In the genomic region with DNA sequence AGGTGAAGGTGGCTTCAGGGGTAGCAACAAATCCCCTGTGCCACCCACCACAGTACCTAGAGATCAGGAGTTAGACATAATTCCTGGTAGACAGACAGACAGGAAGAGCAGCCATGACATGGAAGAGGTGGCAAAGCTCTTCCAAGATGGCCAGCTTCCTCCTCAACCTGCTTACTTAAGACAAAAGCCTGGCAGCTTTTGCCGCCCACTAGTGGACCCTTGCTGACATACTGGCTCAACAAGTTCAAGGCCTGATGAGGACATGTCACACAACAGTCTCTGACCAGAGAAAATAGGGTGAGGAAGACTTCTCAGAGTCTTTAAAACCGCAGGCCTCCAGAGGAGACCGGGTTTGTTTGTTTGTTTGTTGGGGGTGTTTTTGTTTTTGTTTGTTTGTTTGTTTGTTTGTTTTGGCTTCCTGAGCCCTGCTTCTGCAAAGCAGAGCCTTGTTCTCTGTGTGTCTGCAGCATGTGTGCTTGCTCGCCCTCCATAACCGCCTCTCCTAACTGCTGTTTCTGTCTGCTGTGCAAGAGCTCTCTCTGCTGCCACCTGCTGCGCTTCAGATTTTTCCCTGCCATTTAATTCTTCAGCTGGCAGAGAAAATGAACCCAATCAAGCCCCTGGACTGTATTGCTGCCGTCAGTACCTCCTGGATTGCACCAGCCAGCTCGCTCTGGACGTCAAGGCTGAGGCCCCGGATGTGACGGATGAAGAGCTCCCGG, we compare ENCODE assay signal across 7 mouse cellular contexts. TPM values are rescaled to one million over a fixed set of nuclear protein-coding genes. Genes with fewer than 3 reads are reported as not detected.
DNase-seq lines count a peak whose midpoint lies in the region; ATAC-seq and TF ChIP-seq lines count a peak whose summit lies in the region.

No protein-coding gene starts in this region.

- H3K27me3 ChIP-seq in spleen, adult 2 months (ENCODE audit: control insufficient read depth, insufficient read depth, low read length), result no peaks in the 10 kb centered on the region
- no peaks in the 10 kb centered on the region for H3K27me3 ChIP-seq in midbrain, embryonic 14.5 days (ENCODE audit: control insufficient read depth, insufficient read depth, low read length)

- H3K27ac ChIP-seq in spleen, adult 2 months (ENCODE audit: insufficient read depth, low read length), result peak overlapping the region; percentile 57; the same call in 1 of the 2 replicates
- H3K27ac ChIP-seq in bone marrow macrophage, adult 2 months (ENCODE audit: insufficient read depth, low read depth, low read length), result no peak overlapping the region
- no peak overlapping the region for H3K27ac ChIP-seq in midbrain, embryonic 14.5 days (replicated peaks; ENCODE audit: low read depth, low read length)

- no peaks in the 10 kb centered on the region for H3K9me3 ChIP-seq in midbrain, embryonic 14.5 days (ENCODE audit: control insufficient read depth, low read length)

- intact Hi-C loops in heart, postnatal 14 days (cut with DNase I), result no loop called here
- intact Hi-C loops in left cerebral cortex, postnatal 4 days (cut with DNase I), result no loop called here

- peaks cover 39% of the 10 kb centered on the region for H3K4me1 ChIP-seq in spleen, adult 2 months (ENCODE audit: control insufficient read depth, insufficient read depth, insufficient read length)
- H3K4me1 ChIP-seq in bone marrow macrophage, adult 2 months (ENCODE audit: control insufficient read depth, insufficient read depth, low read length), result peaks cover 23% of the 10 kb centered on the region
- 0 out of 2 replicates have a peak, but pooled peaks cover 3% of the 10 kb centered on the region for H3K4me1 ChIP-seq in midbrain, embryonic 14.5 days (ENCODE audit: control insufficient read depth, insufficient read depth, low read length)

- peak; percentile 52; the same call in 1 of the 2 replicates for TF ChIP-seq CTCF in spleen, adult 2 months (IDR thresholded peaks at IDR 0.05; ENCODE audit: extremely low read depth, insufficient read depth, insufficient read length, insufficient replicate concordance)
- TF ChIP-seq CTCF in bone marrow macrophage, adult 2 months (IDR thresholded peaks at IDR 0.05; ENCODE audit: low read depth, low read length), result 0 out of 2 replicates have a peak, but pooled peaks have one; percentile 5

- H3K9ac ChIP-seq in midbrain, embryonic 14.5 days (replicated peaks; ENCODE audit: low read length), result no peak overlapping the region

- 46% methylated on average over 12 of the region's 12 CpGs for WGBS in spleen, adult 2 months
- 44% methylated on average over 12 of the region's 12 CpGs for WGBS in midbrain, embryonic 14.5 days

- no peak for TF ChIP-seq POLR2A in spleen, adult 2 months (IDR thresholded peaks at IDR 0.05; ENCODE audit: low read depth, low read length)
- no peak for TF ChIP-seq POLR2A in bone marrow macrophage, adult 2 months (IDR thresholded peaks at IDR 0.05; ENCODE audit: borderline replicate concordance, low read depth, low read length)

- no peak overlapping the region for H3K4me3 ChIP-seq in spleen, adult 2 months (ENCODE audit: extremely low read depth, insufficient read depth, insufficient read length)
- H3K4me3 ChIP-seq in bone marrow macrophage, adult 2 months (ENCODE audit: insufficient read depth, low read length), result peak overlapping the region; percentile 78; the same call in 1 of the 2 replicates
- no peak overlapping the region for H3K4me3 ChIP-seq in midbrain, embryonic 14.5 days (replicated peaks; ENCODE audit: low read depth, low read length)

- peak; percentile 37 to 68 for DNase-seq in spleen, adult 2 months (ENCODE audit: low read depth in 1 of 2, low spot score in 2 of 2)
- DNase-seq in spleen, adult 12 weeks (ENCODE audit: low spot score), result no peak
- peak; percentile 26 to 44 for DNase-seq in heart, postnatal 14 days
- peak; percentile 61 for DNase-seq in left cerebral cortex, postnatal 4 days
- DNase-seq in midbrain, embryonic 14.5 days, result peak; percentile 81
- peak; percentile 74 to 75 for DNase-seq in thymus, postnatal 36 days

- H3K4me2 ChIP-seq in midbrain, embryonic 14.5 days (ENCODE audit: low read length), result no peak overlapping the region

- peaks cover 7% of the 10 kb centered on the region for H3K36me3 ChIP-seq in spleen, adult 2 months (ENCODE audit: control insufficient read depth, insufficient read depth, low read length)
- no peaks in the 10 kb centered on the region for H3K36me3 ChIP-seq in midbrain, embryonic 14.5 days (ENCODE audit: control insufficient read depth, insufficient read depth, low read length)

- no peak for ATAC-seq in midbrain, embryonic 14.5 days (ENCODE audit: low FRiP score, low TSS enrichment)

RNA-seq across cellular contexts. Expression of a gene that starts 1.6 kb away (rescaled TPM):
- 82.5 and 106 TPM in 2 replicates for polyA plus RNA-seq in spleen, adult 2 months (2012; rRNA removed)
- polyA plus RNA-seq in bone marrow macrophage, adult 2 months (2012; ENCODE audit: insufficient read depth, insufficient read length, missing spikeins), result 31.8 and 33.2 TPM in 2 replicates
- 1 to 10 TPM; 1.0 to 1.7 TPM for total RNA-seq in heart, postnatal 14 days (2021)
- under 1 TPM; 0.82 to 0.91 TPM for total RNA-seq in left cerebral cortex, postnatal 4 days (2021)
- polyA plus RNA-seq in midbrain, embryonic 14.5 days (2014; fragmentation: Nextera tagmentation; extraction: Ambion mirVana), result 0.23 and 0.49 TPM in 2 replicates

RNA-seq across cellular contexts. Expression of a gene that starts 16.0 kb away (rescaled TPM):
- 26.7 and 31.8 TPM in 2 replicates for polyA plus RNA-seq in spleen, adult 2 months (2012; rRNA removed)
- 17.9 and 20.5 TPM in 2 replicates for polyA plus RNA-seq in bone marrow macrophage, adult 2 months (2012; ENCODE audit: insufficient read depth, insufficient read length, missing spikeins)
- 10 to 100 TPM; 14.8 to 18.2 TPM for total RNA-seq in heart, postnatal 14 days (2021)
- total RNA-seq in left cerebral cortex, postnatal 4 days (2021), result 10 to 100 TPM; 22.5 to 23.5 TPM
- 6.0 and 6.8 TPM in 2 replicates for polyA plus RNA-seq in midbrain, embryonic 14.5 days (2014; fragmentation: Nextera tagmentation; extraction: Ambion mirVana)

RNA-seq across cellular contexts. Expression of a gene that starts 53.1 kb away (rescaled TPM):
- polyA plus RNA-seq in spleen, adult 2 months (2012; rRNA removed), result 135 and 150 TPM in 2 replicates
- 71.2 and 82.0 TPM in 2 replicates for polyA plus RNA-seq in bone marrow macrophage, adult 2 months (2012; ENCODE audit: insufficient read depth, insufficient read length, missing spikeins)
- total RNA-seq in heart, postnatal 14 days (2021), result 10 to 100 TPM; 26.7 to 30.6 TPM
- total RNA-seq in left cerebral cortex, postnatal 4 days (2021), result 10 to 100 TPM; 42.5 to 43.0 TPM
- polyA plus RNA-seq in midbrain, embryonic 14.5 days (2014; fragmentation: Nextera tagmentation; extraction: Ambion mirVana), result 115 and 140 TPM in 2 replicates

RNA-seq across cellular contexts. Expression of a gene that starts 53.5 kb away (rescaled TPM):
- polyA plus RNA-seq in spleen, adult 2 months (2012; rRNA removed), result 54.6 and 59.4 TPM in 2 replicates
- polyA plus RNA-seq in bone marrow macrophage, adult 2 months (2012; ENCODE audit: insufficient read depth, insufficient read length, missing spikeins), result 349 and 382 TPM in 2 replicates
- 100 to 1,000 TPM; 595 to 603 TPM for total RNA-seq in heart, postnatal 14 days (2021)
- total RNA-seq in left cerebral cortex, postnatal 4 days (2021), result 100 to 1,000 TPM; 203 to 204 TPM
- polyA plus RNA-seq in midbrain, embryonic 14.5 days (2014; fragmentation: Nextera tagmentation; extraction: Ambion mirVana), result 215 and 328 TPM in 2 replicates

Comparison
In these comparisons a context has a peak if more than half of its experiments do, and no peak if none do; other contexts are left out.
1. RNA of a gene that starts 1.6 kb away (polyA plus RNA-seq): 82.5 to 106 TPM in spleen, adult 2 months and 31.8 to 33.2 TPM in bone marrow macrophage, adult 2 months; 0.23 to 0.49 TPM in midbrain, embryonic 14.5 days; every median in the first group is over 10 times any median in the second.